Mouse (Mus musculus) CH12.LX (cell line): ENCODE results near the gene Gm5148. TPM values are rescaled to one million over a fixed set of nuclear protein-coding genes. Genes with fewer than 3 reads are reported as not detected.

Source experiments
- DNase-seq: peaks from one replicate; pipeline ENCODE4 v3.0.0-alpha.2; 2013; ENCODE audit errors: extremely low read depth
- H3K27ac ChIP-seq: 2 replicates; pipeline ENCODE4 v1.5.1; 2012; ENCODE audit warnings: low read depth, mild to moderate bottlenecking, control low read depth, moderate library complexity; ENCODE audit not compliant: insufficient read depth
- H3K27me3 ChIP-seq: replicated peaks from 2 replicates; pipeline ENCODE3; 2012; ENCODE audit warnings: inconsistent platforms
- H3K36me3 ChIP-seq, 2 experiments: replicated peaks in 1 of 2; 2 replicates each; pipeline versions ENCODE3 to v1.6.1; 2012; ENCODE audit warnings: inconsistent platforms in 1 of 2, low read length in 1 of 2, mild to moderate bottlenecking in 1 of 2, mixed read lengths in 1 of 2, moderate library complexity in 1 of 2; ENCODE audit not compliant: control insufficient read depth in 1 of 2, insufficient read depth in 1 of 2
- H3K4me1 ChIP-seq, 2 experiments: 2 replicates each; pipeline ENCODE4 v1.6.1; 2012; ENCODE audit warnings: inconsistent platforms in 1 of 2, moderate library complexity in 1 of 2; ENCODE audit not compliant: insufficient read depth in 2 of 2, control insufficient read depth in 1 of 2
- H3K4me2 ChIP-seq: 2 replicates; pipeline ENCODE4 v1.6.1; 2012; ENCODE audit warnings: low read depth, mild to moderate bottlenecking, control low read depth; ENCODE audit not compliant: poor library complexity, insufficient read depth, severe bottlenecking
- H3K4me3 ChIP-seq, 3 experiments: fragments of 150-350 bp in 1 of 3; sonication (generic) in 1 of 3; replicated peaks in 1 of 3; 2 replicates each; pipeline versions ENCODE3 to v1.5.1; 2011 to 2012; ENCODE audit warnings: low read depth in 2 of 3, low read length in 2 of 3, mild to moderate bottlenecking in 2 of 3, moderate library complexity in 2 of 3, control low read depth in 1 of 3, improper control_type of control experiment in 1 of 3, inconsistent platforms in 1 of 3, mixed read lengths in 1 of 3; ENCODE audit not compliant: poor library complexity in 1 of 3
- H3K79me2 ChIP-seq: replicated peaks from 2 replicates; pipeline ENCODE4 v1.6.1; 2012; ENCODE audit warnings: mild to moderate bottlenecking, moderate library complexity; ENCODE audit not compliant: control insufficient read depth, poor library complexity, insufficient read depth, severe bottlenecking; ENCODE audit errors: extremely low read depth
- H3K9ac ChIP-seq: 2 replicates; pipeline ENCODE4 v1.6.1; 2012; ENCODE audit warnings: low read depth, mild to moderate bottlenecking, control low read depth, moderate library complexity; ENCODE audit not compliant: insufficient read depth
- H3K9me3 ChIP-seq: replicated peaks from 2 replicates; pipeline ENCODE3; 2012; ENCODE audit warnings: low read length, inconsistent platforms, mixed read lengths
- CHD2 ChIP-seq: IDR thresholded peaks from 2 replicates; pipeline ENCODE4 v1.6.1; 2011; ENCODE audit warnings: low read length, improper control_type of control experiment
- CTCF ChIP-seq, 2 experiments: IDR thresholded peaks in 1 of 2; conservative IDR thresholded peaks in 1 of 2; 2 replicates each; pipeline ENCODE4 v1.5.1; 2011 to 2012; ENCODE audit warnings: low read depth in 2 of 2, low read length in 2 of 2, improper control_type of control experiment in 1 of 2, inconsistent platforms in 1 of 2, mild to moderate bottlenecking in 1 of 2, moderate library complexity in 1 of 2
- E2F4 ChIP-seq: IDR thresholded peaks from 2 replicates; pipeline ENCODE4 v1.6.1; 2011; ENCODE audit warnings: low read depth, low read length, improper control_type of control experiment; ENCODE audit not compliant: insufficient replicate concordance
- HCFC1 ChIP-seq: IDR thresholded peaks from 2 replicates; pipeline ENCODE4 v1.6.1; 2012; ENCODE audit warnings: low read depth, mild to moderate bottlenecking, inconsistent platforms, low read length, improper control_type of control experiment
- JUN ChIP-seq: IDR thresholded peaks from 2 replicates; pipeline ENCODE4 v1.6.1; 2011; ENCODE audit warnings: low read depth, mild to moderate bottlenecking, low read length, improper control_type of control experiment, moderate library complexity; ENCODE audit not compliant: insufficient read depth
- JUND ChIP-seq: conservative IDR thresholded peaks from 2 replicates; pipeline ENCODE4 v1.6.1; 2011; ENCODE audit warnings: low read depth, low read length, improper control_type of control experiment
- KAT2A ChIP-seq: IDR thresholded peaks from 2 replicates; pipeline ENCODE4 v1.6.1; 2012; ENCODE audit warnings: low read length, improper control_type of control experiment, inconsistent platforms; ENCODE audit not compliant: insufficient replicate concordance
- MAZ ChIP-seq: IDR thresholded peaks from 2 replicates; pipeline ENCODE4 v1.6.1; 2012; ENCODE audit warnings: low read depth, mild to moderate bottlenecking, inconsistent platforms, low read length, improper control_type of control experiment, moderate library complexity
- MYC ChIP-seq: IDR thresholded peaks from 2 replicates; pipeline ENCODE4 v1.6.1; 2011; ENCODE audit warnings: low read depth, mild to moderate bottlenecking, improper control_type of control experiment, low read length
- PAX5 ChIP-seq: IDR thresholded peaks from 2 replicates; pipeline ENCODE4 v1.6.1; 2012; ENCODE audit warnings: low read length, inconsistent platforms, mixed read lengths
- RAD21 ChIP-seq: IDR thresholded peaks from 2 replicates; pipeline ENCODE4 v1.6.1; 2011; ENCODE audit warnings: low read depth, mild to moderate bottlenecking, low read length, improper control_type of control experiment, moderate library complexity
- RCOR1 ChIP-seq: conservative IDR thresholded peaks from 2 replicates; pipeline ENCODE4 v1.6.1; 2012; ENCODE audit warnings: low read depth, mild to moderate bottlenecking, inconsistent platforms, low read length, improper control_type of control experiment
- SIN3A ChIP-seq: IDR thresholded peaks from 2 replicates; pipeline ENCODE4 v1.6.1; 2012; ENCODE audit warnings: low read length, improper control_type of control experiment, inconsistent platforms
- TBP ChIP-seq: conservative IDR thresholded peaks from 2 replicates; pipeline ENCODE4 v1.6.1; 2011; ENCODE audit warnings: low read depth, low read length, improper control_type of control experiment
- UBTF ChIP-seq: IDR thresholded peaks from 2 replicates; pipeline ENCODE4 v1.6.1; 2012; ENCODE audit warnings: low read depth, mild to moderate bottlenecking, inconsistent platforms, low read length, improper control_type of control experiment, moderate library complexity
- USF1 ChIP-seq: IDR thresholded peaks from 2 replicates; pipeline ENCODE4 v1.6.1; 2014; ENCODE audit warnings: low read depth, mild to moderate bottlenecking, inconsistent platforms, low read length, improper control_type of control experiment
- ZC3H11A ChIP-seq: IDR thresholded peaks from 2 replicates; pipeline ENCODE4 v1.6.1; 2012; ENCODE audit warnings: low read depth, mild to moderate bottlenecking, inconsistent platforms, low read length, improper control_type of control experiment
- ZKSCAN1 ChIP-seq: IDR thresholded peaks from 2 replicates; pipeline ENCODE4 v1.6.1; 2012; ENCODE audit warnings: low read depth, inconsistent platforms, low read length, improper control_type of control experiment, borderline replicate concordance
- ZMIZ1 ChIP-seq: IDR thresholded peaks from 2 replicates; pipeline ENCODE4 v1.6.1; 2012; ENCODE audit warnings: low read depth, mild to moderate bottlenecking, inconsistent platforms, low read length, improper control_type of control experiment
- dilution Hi-C: fragments of 300-500 bp; cut with MboI; formaldehyde crosslinking; loops from 2 replicates; pipeline ENCODE4 v1.14.3; 2020; ENCODE audit warnings: low sequenced_read_pairs; ENCODE audit not compliant: extremely low pct_unique_long_range_greater_than_20kb, extremely low pct_ligation_motif_present
- in situ Hi-C: fragments of 300-500 bp; cut with MboI; formaldehyde crosslinking; loops from 3 replicates; pipeline ENCODE4 v1.14.3; 2019; ENCODE audit warnings: low sequenced_read_pairs, low pct_ligation_motif_present, low pct_unique_long_range_greater_than_20kb, mixed read lengths
- polyA plus RNA-seq: library from polyadenylated mRNA; unstranded; fragments of >175 nt; gene quantifications from 2 replicates; pipeline ENCODE4 v1.2.1, GENCODE M21; 2012; ENCODE audit warnings: low read depth; ENCODE audit not compliant: insufficient read length
- total RNA-seq, 2 experiments: library from RNA; depleted of rRNA; stranded (reverse); fragments of 300-350 nt in 1 of 2; fragments of >200 nt in 1 of 2; gene quantifications; 2 replicates each; pipeline ENCODE4 v1.2.3; 2012 to 2014

The Gm5148 gene
- total and polyA plus RNA-seq, 3 experiments = 146 TPM; not detected in 2

DNA sequence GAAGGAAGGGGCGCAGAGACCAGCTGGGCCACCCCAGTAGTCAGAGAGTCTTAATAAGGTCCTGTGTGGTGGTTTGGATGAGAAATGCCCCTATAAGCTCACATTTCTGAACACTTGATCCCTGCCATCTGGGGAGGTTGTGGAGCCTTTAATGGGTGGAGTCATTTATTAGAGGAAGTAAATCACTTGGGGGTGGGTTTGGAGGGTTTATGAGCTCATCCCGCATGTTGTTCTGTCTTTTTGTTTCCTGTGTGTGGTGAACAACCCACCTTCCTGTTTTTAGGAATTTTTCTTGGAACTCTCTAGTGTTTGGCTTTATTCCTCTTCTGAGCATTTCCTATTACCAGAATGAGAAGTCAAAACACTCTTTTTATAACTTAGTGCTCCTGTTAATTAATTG lies 19.8 kb upstream of the Gm5148 start:
- Histone ChIP-seq H3K27ac (no peak overlapping the region), H3K79me2 (no peaks in the 10 kb centered on the region), H3K4me1 (no peaks in the 10 kb centered on the region), H3K4me3 (no peak overlapping the region), H3K27me3 (no peaks in the 10 kb centered on the region), H3K9ac (no peak overlapping the region)
- in situ Hi-C loops = no loop called here
- DNase-seq = no peak
- dilution Hi-C loops = no loop called here
- no peak for TF ChIP-seq TBP
- TF ChIP-seq, all 38 proteins: peak for 0
- Histone ChIP-seq H3K36me3 (no peaks in the 10 kb centered on the region), H3K4me2 (no peak overlapping the region), H3K9me3 (no peaks in the 10 kb centered on the region)

- TF ChIP-seq TBP (no peak), ZKSCAN1 (no peak), HCFC1 (no peak), CHD2 (no peak), ZMIZ1 (no peak), PAX5 (no peak), SIN3A (no peak), RCOR1 (no peak), UBTF (no peak), E2F4 (no peak), MAZ (no peak), JUN (no peak), RAD21 (no peak), MYC (no peak), USF1 (no peak), ZC3H11A (no peak), JUND (no peak), KAT2A (no peak), CTCF (conservative IDR thresholded peaks at IDR 0.05 in 1 of 2, IDR thresholded peaks at IDR 0.05 in 1 of 2; ENCODE audit: low read depth in 2 of 2, low read length in 2 of 2) (no peak)
- no peak for DNase-seq
- Histone ChIP-seq H3K27ac (no peak overlapping the region), H3K79me2 (no peaks in the 10 kb centered on the region), H3K9ac (no peak overlapping the region), H3K36me3 (no peaks in the 10 kb centered on the region), H3K4me1 (peaks cover 4 to 5% of the 10 kb centered on the region in 2 experiments; a peak in 3 of 4 replicates), H3K4me2 (no peak overlapping the region), H3K9me3 (no peaks in the 10 kb centered on the region), H3K4me3 (no peak overlapping the region), H3K27me3 (no peaks in the 10 kb centered on the region)
- in situ Hi-C loops = no loop called here
- dilution Hi-C loops = no loop called here
These were observed 15.7 kb upstream of the Gm5148 start for GRCm38 (mm10) chr3:37739996-37740395.
